Mouse (Mus musculus): ENCODE data around the gene Crnn.

Crnn gene

GRCm38 (mm10) chr3:93144510-93145051, at the start of gene Crnn:
Gene Crnn (plus strand): TSS chr3:93144787.
- no peak for DNase-seq (ENCODE audit: low spot score)

DNA sequence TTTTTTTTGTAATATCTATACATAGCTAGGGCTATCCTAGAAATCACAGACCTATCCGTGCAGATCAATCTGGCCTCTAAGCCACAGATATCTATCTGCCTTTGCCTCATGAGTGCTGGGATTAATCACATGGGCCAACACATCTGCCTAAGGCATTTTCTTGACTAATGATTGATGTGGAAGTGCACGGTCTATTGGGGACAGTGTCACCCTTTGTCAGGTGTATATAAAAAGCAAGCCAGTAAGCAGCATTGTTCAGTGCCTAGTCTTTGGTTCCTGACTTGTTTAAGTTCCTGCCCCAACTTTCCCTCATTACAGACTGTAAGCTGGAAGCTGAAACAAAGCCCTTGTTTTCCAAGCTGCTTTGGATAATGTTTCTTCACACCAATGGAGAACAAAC, 48.1 kb upstream of the Crnn start:
- DNase-seq (ENCODE audit: low spot score): no peak

- no peak for DNase-seq (ENCODE audit: low spot score)
These were observed 32.9 kb upstream of the Crnn start for GRCm38 (mm10) chr3:93111668-93112067.

DNA sequence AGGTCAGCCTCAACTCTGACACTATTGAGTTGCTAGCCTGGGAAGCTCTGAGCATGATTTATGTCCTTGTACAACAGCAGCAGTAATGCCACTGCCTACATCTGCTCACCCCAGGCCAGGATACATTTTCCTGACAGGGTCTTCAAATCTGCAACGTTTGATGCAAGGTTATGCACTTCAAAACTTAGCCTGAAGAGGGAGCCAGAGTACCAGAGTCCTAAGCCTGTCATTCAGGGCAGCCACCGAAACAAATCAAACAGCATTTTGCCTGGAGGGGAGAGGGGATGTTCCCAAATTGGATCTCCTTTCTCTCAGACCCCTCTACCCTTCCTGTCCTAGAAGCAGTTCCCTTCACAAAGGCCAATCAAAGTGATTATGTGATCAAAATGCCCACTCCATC, 30.1 kb upstream of the Crnn start:
- peak; percentile 12 for DNase-seq (ENCODE audit: low spot score)

DNA sequence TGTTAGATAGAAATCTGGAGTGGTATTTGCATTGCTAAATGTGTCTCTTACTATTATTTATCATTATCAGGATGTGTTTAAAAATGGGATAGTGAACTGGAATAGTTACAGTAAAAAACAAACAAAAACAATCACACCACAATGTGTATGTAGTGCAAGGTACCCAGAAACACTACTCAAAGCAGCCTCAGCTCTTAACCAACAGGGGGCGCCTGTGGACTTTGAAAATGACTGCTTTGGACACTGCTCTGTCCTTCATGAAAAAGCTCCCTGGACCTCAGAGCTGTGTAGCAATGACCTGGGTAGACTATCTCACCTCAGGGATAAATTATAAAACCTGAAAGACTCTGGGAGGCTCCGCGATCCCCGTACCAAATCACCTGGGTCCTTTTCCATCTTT, 25.5 kb upstream of the Crnn start:
- peak; percentile 14 for DNase-seq (ENCODE audit: low spot score)

DNA sequence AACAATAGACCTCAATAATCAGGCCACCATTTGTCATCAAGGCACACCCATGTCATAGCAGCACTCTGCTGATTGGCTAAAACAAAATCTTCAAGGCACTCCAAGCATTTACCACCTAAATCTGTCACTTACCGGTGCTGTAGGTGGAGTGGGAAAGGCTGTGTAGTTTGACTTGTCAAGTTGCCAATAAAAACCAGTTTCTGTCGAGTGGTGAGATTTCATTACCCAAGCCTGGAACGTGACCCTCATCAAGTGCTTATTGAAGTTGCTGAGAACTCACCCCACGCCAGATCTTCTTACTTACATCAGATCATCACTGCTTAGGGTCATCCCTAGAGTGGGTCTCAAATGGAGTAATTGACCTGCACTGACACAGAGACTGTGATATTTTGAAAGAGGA, 16.5 kb upstream of the Crnn start:
- peak; percentile 71 for DNase-seq (ENCODE audit: low spot score)

GRCm38 (mm10) chr3:93129076-93129475, 15.5 kb upstream of the Crnn start:
- peak; percentile 7 for DNase-seq (ENCODE audit: low spot score)

GRCm38 (mm10) chr3:93130460-93130859, 14.1 kb upstream of the Crnn start:
- peak; percentile 45 for DNase-seq (ENCODE audit: low spot score)

GRCm38 (mm10) chr3:93162502-93162901, 17.9 kb downstream of the Crnn start:
- no peak for DNase-seq (ENCODE audit: low spot score)

DNA sequence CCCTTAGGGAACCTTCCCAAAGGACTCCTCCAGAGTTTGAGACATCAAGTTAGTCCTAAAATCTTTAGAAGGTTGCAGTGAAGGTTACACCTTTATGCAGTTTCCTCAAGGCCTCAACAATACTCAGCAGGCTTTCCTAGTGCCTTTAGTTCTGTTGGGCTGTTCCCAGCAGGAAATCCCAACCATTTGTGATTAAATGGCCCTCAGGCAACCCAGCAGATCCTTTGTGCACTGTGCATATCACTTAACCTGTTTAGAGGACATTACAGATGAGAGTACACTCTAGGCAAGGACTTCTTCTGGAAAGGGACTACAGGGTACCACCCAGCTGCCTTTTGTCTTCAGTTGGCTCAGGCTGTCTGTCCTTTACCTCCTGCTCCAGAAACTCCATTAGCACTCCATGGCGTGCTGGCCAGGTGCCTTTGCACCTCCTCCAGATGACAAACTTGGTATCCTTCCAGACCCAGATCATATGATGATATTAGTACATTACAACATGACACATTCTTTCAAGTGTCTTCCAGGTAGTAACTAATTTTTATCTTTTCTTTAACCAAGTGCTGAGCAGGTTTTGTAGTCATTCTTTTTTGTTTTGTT, 18.5 kb downstream of the Crnn start:
- no peak for DNase-seq (ENCODE audit: low spot score)

DNA sequence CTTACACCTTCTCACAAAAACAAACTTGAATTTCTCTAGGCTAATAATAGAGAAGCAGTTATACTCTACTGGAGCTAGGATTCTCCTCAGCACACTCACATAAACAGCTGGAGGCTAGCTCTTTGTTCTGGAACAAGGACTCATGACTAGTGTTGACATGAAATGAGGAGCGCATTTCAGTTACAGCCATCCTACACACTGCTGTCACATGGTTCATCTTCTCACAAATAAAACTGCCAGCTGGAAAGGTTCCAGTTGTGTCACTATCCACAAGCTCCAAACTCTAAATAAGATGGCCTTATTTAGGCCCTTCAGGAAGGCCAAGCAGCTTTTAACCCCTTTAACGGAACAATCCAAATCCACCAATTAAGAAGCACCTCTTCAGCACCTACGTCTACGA, 36.3 kb downstream of the Crnn start:
- no peak for DNase-seq (ENCODE audit: low spot score)

DNA sequence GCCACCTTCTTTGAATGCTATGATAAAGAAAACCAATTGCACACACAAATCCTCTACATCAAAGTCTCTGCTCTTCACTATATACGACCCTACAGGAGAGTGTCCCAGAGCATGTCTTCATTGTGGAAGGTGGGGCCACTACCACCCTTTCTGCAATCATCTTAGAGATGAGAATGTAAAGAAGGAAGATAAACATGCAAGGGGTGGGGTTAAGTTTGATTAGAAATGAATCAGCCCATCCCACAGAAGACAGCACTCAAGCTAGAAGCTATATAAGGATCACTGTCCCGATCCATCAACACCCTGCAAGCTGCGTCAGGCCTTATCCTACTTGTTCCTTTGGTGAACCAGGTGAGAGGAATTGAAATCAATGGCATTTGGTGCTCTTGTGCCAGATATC, 52.4 kb downstream of the Crnn start, which contains the start of gene Flg2:
Flg2 (plus strand) TSS at position 301 of the 400 bp plus-strand sequence.
- DNase-seq (ENCODE audit: low spot score): no peak

All from lung, postnatal 25 days (tissue).